Comparison of ENCODE assay signal across 2 mouse cellular contexts in genomic region chr15:5119707-5120106, GRCm38 (mm10).
TF ChIP-seq lines count a peak whose summit lies in the region.

No protein-coding gene starts in this region.

TF ChIP-seq in CH12.LX, 34 proteins besides CTCF, POLR2A, EP300 and RAD21:
- TF ChIP-seq UBTF (IDR thresholded peaks at IDR 0.05; ENCODE audit: low read depth, low read length) = no peak
- TF ChIP-seq NELFE (IDR thresholded peaks at IDR 0.05; ENCODE audit: low read depth, low read length) = no peak
- TF ChIP-seq RCOR1 (conservative IDR thresholded peaks at IDR 0.05; ENCODE audit: low read depth, low read length) = no peak
- no peak for TF ChIP-seq JUND (conservative IDR thresholded peaks at IDR 0.05; ENCODE audit: low read depth, low read length)
- no peak for TF ChIP-seq ZNF384 (IDR thresholded peaks at IDR 0.05; ENCODE audit: low read depth, low read length)
- no peak for TF ChIP-seq MYC (IDR thresholded peaks at IDR 0.05; ENCODE audit: low read depth, low read length)
- TF ChIP-seq ZC3H11A (IDR thresholded peaks at IDR 0.05; ENCODE audit: low read depth, low read length) = no peak
- no peak for TF ChIP-seq USF2 (conservative IDR thresholded peaks at IDR 0.05; ENCODE audit: low read depth, low read length)
- no peak for TF ChIP-seq BHLHE40 (IDR thresholded peaks at IDR 0.05; ENCODE audit: low read depth, low read length)
- no peak for TF ChIP-seq MXI1 (IDR thresholded peaks at IDR 0.05; ENCODE audit: low read depth, low read length)
- TF ChIP-seq TCF12 (IDR thresholded peaks at IDR 0.05; ENCODE audit: low read depth, low read length) = no peak

TF ChIP-seq in MEL, 35 proteins besides CTCF, POLR2A, EP300 and RAD21:
- no peak for TF ChIP-seq TCF12 (IDR thresholded peaks at IDR 0.05; ENCODE audit: low read depth, low read length)
- no peak for TF ChIP-seq SIN3A (IDR thresholded peaks at IDR 0.05; ENCODE audit: low read length)
- TF ChIP-seq ETS1 (IDR thresholded peaks at IDR 0.05; ENCODE audit: low read depth, low read length) = no peak
- TF ChIP-seq ZKSCAN1 (IDR thresholded peaks at IDR 0.05; ENCODE audit: low read depth, low read length) = no peak
- TF ChIP-seq MXI1 (IDR thresholded peaks at IDR 0.05; ENCODE audit: low read depth, low read length) = no peak
- TF ChIP-seq E2F4 (IDR thresholded peaks at IDR 0.05; ENCODE audit: borderline replicate concordance, low read depth, low read length) = no peak
- TF ChIP-seq GABPA (IDR thresholded peaks at IDR 0.05; ENCODE audit: low read depth, low read length) = no peak
- TF ChIP-seq NRF1 (IDR thresholded peaks at IDR 0.05; ENCODE audit: insufficient read depth, low read depth, low read length, poor library complexity, severe bottlenecking) = no peak
- TF ChIP-seq NELFE (IDR thresholded peaks at IDR 0.05; ENCODE audit: low read depth, low read length) = no peak
- no peak for TF ChIP-seq ZNF384 (IDR thresholded peaks at IDR 0.05; ENCODE audit: low read depth, low read length)
- TF ChIP-seq BHLHE40 (IDR thresholded peaks at IDR 0.05; ENCODE audit: borderline replicate concordance, low read depth, low read length) = no peak
- no peak for TF ChIP-seq USF1 (IDR thresholded peaks at IDR 0.05; ENCODE audit: low read depth, low read length)
- no peak for TF ChIP-seq CHD2 (IDR thresholded peaks at IDR 0.05; ENCODE audit: low read length)
- TF ChIP-seq ZMIZ1 (IDR thresholded peaks at IDR 0.05; ENCODE audit: low read depth, low read length) = no peak
- no peak for TF ChIP-seq POLR2AphosphoS5 (IDR thresholded peaks at IDR 0.05; ENCODE audit: borderline replicate concordance, low read depth, low read length)
